Mouse (Mus musculus) right cerebral cortex, adult 18-20 months (tissue): Measurements from ENCODE around the gene Pde4d.
"Not testable (repeated sequence)": the region's sequence is repeated elsewhere in the genome, so short reads cannot be mapped to it uniquely, and the experiment has no call there.

ENCODE experiments used
- DNase-seq: peaks from one replicate; pipeline ENCODE4 v3.0.0; 2022; ENCODE audit warnings: mixed read lengths

The Pde4d gene

GRCm38 (mm10) chr13:109863826-109864225 lies 1414.1 kb downstream of the Pde4d start:
- DNase-seq = no peak

GRCm38 (mm10) chr13:109864311-109864710 lies 1414.6 kb downstream of the Pde4d start:
- DNase-seq = no peak

- no peak for DNase-seq
Observed at GRCm38 (mm10) chr13:109880392-109880791, 1430.6 kb downstream of the Pde4d start.

GRCm38 (mm10) chr13:109881161-109881857 lies 1431.6 kb downstream of the Pde4d start:
- no peak for DNase-seq

- DNase-seq = no peak
Observed at GRCm38 (mm10) chr13:109883636-109884035, 1433.9 kb downstream of the Pde4d start.

GRCm38 (mm10) chr13:109884812-109885211 lies 1435.1 kb downstream of the Pde4d start:
- DNase-seq = no peak

- DNase-seq = no peak
Observed at GRCm38 (mm10) chr13:109888293-109888692, 1438.5 kb downstream of the Pde4d start.

GRCm38 (mm10) chr13:109891194-109891909 lies 1441.6 kb downstream of the Pde4d start:
- no peak for DNase-seq

- no peak for DNase-seq
Observed at GRCm38 (mm10) chr13:109891910-109892265, 1442.1 kb downstream of the Pde4d start.

GRCm38 (mm10) chr13:109899442-109900428 lies 1450.0 kb downstream of the Pde4d start:
- DNase-seq = no peak

GRCm38 (mm10) chr13:109901811-109902210 lies 1452.1 kb downstream of the Pde4d start:
- no peak for DNase-seq

GRCm38 (mm10) chr13:109902460-109902854 lies 1452.7 kb downstream of the Pde4d start:
- not testable (repeated sequence) for DNase-seq

- DNase-seq = peak; percentile 49
Observed at GRCm38 (mm10) chr13:109902855-109903763, 1453.4 kb downstream of the Pde4d start.

- DNase-seq = no peak
Observed at GRCm38 (mm10) chr13:109903764-109904510, 1454.2 kb downstream of the Pde4d start.

GRCm38 (mm10) chr13:109906342-109906888 lies 1456.7 kb downstream of the Pde4d start:
- no peak for DNase-seq

GRCm38 (mm10) chr13:109907634-109908033 lies 1457.9 kb downstream of the Pde4d start:
- peak; percentile 74 for DNase-seq

GRCm38 (mm10) chr13:109908386-109908785 lies 1458.6 kb downstream of the Pde4d start:
- DNase-seq = no peak

GRCm38 (mm10) chr13:109909111-109909510 lies 1459.4 kb downstream of the Pde4d start:
- DNase-seq = no peak

GRCm38 (mm10) chr13:109910915-109911314 lies 1461.2 kb downstream of the Pde4d start:
- no peak for DNase-seq

GRCm38 (mm10) chr13:109912635-109913034 lies 1462.9 kb downstream of the Pde4d start:
- DNase-seq = no peak

- DNase-seq = no peak
Observed at GRCm38 (mm10) chr13:109914246-109914645, 1464.5 kb downstream of the Pde4d start.
